Mouse (Mus musculus) stomach, postnatal 0 days (tissue): ENCODE measurements around the gene Slc2a3.

ENCODE experiments used
- CTCF ChIP-seq: IDR thresholded peaks from 2 replicates; pipeline ENCODE4 v1.5.1; 2016; ENCODE audit warnings: antibody characterized with exemption, low read depth, mild to moderate bottlenecking, moderate library complexity
- EP300 ChIP-seq: optimal IDR thresholded peaks from 2 replicates; pipeline ENCODE3; 2016; ENCODE audit warnings: antibody characterized with exemption

GRCm38 (mm10) chr6:122750579-122750978, 50.9 kb downstream of the Slc2a3 start:
- TF ChIP-seq EP300, result no peak
- TF ChIP-seq CTCF, result no peak
